Mouse (Mus musculus) liver, embryonic 16.5 days (tissue): ENCODE data around the gene Sspo. TPM values are rescaled to one million over a fixed set of nuclear protein-coding genes. Genes with fewer than 3 reads are reported as not detected.

Experiments
- microRNA-seq: library from miRNA; unstranded; fragments of <30 nt; microRNA quantifications from one replicate; pipeline ENCODE4, GENCODE M21; 2016
- polyA plus RNA-seq: library from polyadenylated mRNA; unstranded; fragments of >200 nt; fragmentation: Nextera tagmentation; extraction: Ambion mirVana; gene quantifications from 2 replicates; pipeline ENCODE4 v1.2.1, GENCODE M21; 2015

Sspo gene
- polyA plus RNA-seq, 1 experiment from 2014 or later, result 0.01 TPM

Small RNAs within 50 kb of the gene (microRNA-seq; reads per million reads assigned to microRNA genes)
- gene Gm24325, result not detected

Other genes with a start within 250 kb of the Sspo start
- 1.7 and 1.9 TPM in 2 replicates for gene Krba1, start 52.6 kb upstream of the Sspo start, polyA plus RNA-seq
- gene Zfp467, start 2.4 kb upstream of the Sspo start, polyA plus RNA-seq, result 2.8 and 3.3 TPM in 2 replicates
- gene Atp6v0e2, start 89.4 kb downstream of the Sspo start, polyA plus RNA-seq, result 0.84 and 1.0 TPM in 2 replicates
- 1.8 and 2.1 TPM in 2 replicates for gene Lrrc61, start 106.6 kb downstream of the Sspo start, polyA plus RNA-seq
- 53.4 and 57.0 TPM in 2 replicates for gene Rarres2, start 124.6 kb downstream of the Sspo start, polyA plus RNA-seq
- not detected in 2 replicates for gene Gm45021, start 141.4 kb downstream of the Sspo start, polyA plus RNA-seq
- 11.7 and 14.0 TPM in 2 replicates for gene Repin1, start 145.7 kb downstream of the Sspo start, polyA plus RNA-seq
- not detected in 2 replicates for gene Gm44965, start 145.7 kb downstream of the Sspo start, polyA plus RNA-seq
- 2.2 and 2.3 TPM in 2 replicates for gene Zfp775, start 153.8 kb downstream of the Sspo start, polyA plus RNA-seq
- 0.13 and 0.19 TPM in 2 replicates for gene AI854703, start 178.5 kb downstream of the Sspo start, polyA plus RNA-seq
- gene Gimap8, start 199.0 kb downstream of the Sspo start, polyA plus RNA-seq, result 1.0 and 1.1 TPM in 2 replicates
- 7.2 and 9.8 TPM in 2 replicates for gene Gimap9, start 227.9 kb downstream of the Sspo start, polyA plus RNA-seq
- gene Gimap4, start 236.3 kb downstream of the Sspo start, polyA plus RNA-seq, result 11.0 and 11.4 TPM in 2 replicates